Mouse (Mus musculus) stomach, postnatal 0 days (tissue): Measurements from ENCODE around the gene Rag2.

ENCODE experiments used
- CTCF ChIP-seq: IDR thresholded peaks from 2 replicates; pipeline ENCODE4 v1.5.1; 2016; ENCODE audit warnings: antibody characterized with exemption, low read depth, mild to moderate bottlenecking, moderate library complexity
- EP300 ChIP-seq: optimal IDR thresholded peaks from 2 replicates; pipeline ENCODE3; 2016; ENCODE audit warnings: antibody characterized with exemption

DNA sequence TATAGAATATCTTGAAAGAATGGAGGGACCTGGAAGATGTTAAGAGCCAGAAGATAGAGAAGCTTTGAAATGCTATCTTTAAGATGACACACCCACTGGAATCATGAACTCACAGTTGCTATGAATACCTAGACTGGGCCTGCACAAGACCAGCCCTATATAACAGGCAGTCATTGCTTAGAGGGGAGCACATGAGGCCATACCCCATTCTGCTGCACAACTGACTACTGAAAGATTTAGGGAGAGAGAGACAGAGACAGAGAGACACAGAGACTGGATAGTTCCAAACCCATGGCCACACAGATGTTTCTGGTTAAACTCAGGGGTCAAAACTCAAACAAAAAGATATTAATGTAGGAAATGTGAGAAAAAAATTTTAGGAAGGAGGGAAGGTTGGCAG is 2.7 kb downstream of the Rag2 start:
- TF ChIP-seq CTCF (no peak), EP300 (no peak)
